Mouse (Mus musculus) testis, adult 2 months (tissue): ENCODE data around the gene Enox1. TPM values are rescaled to one million over a fixed set of nuclear protein-coding genes. Genes with fewer than 3 reads are reported as not detected.
"Not testable (repeated sequence)": the region's sequence is repeated elsewhere in the genome, so short reads cannot be mapped to it uniquely, and the experiment has no call there.

Source experiments
- H3K27ac ChIP-seq: fragments of 200-500 bp; 2 replicates; pipeline ENCODE4 v1.5.1; 2012; ENCODE audit warnings: low read depth, low read length; ENCODE audit not compliant: control insufficient read depth, insufficient read depth
- H3K27me3 ChIP-seq: fragments of 200-500 bp; 2 replicates; pipeline ENCODE4 v1.6.1; 2012; ENCODE audit warnings: mild to moderate bottlenecking, low read length, moderate library complexity; ENCODE audit not compliant: control insufficient read depth, insufficient read depth
- H3K36me3 ChIP-seq: fragments of 200-500 bp; 2 replicates; pipeline ENCODE4 v1.6.1; 2012; ENCODE audit warnings: mild to moderate bottlenecking, low read length; ENCODE audit not compliant: control insufficient read depth, insufficient read depth
- H3K4me1 ChIP-seq: fragments of 200-500 bp; 2 replicates; pipeline ENCODE4 v1.6.1; 2012; ENCODE audit warnings: low read length; ENCODE audit not compliant: control insufficient read depth, insufficient read depth
- H3K4me3 ChIP-seq: fragments of 200-500 bp; 2 replicates; pipeline ENCODE4 v1.5.1; 2012; ENCODE audit warnings: low read depth, mild to moderate bottlenecking, low read length, moderate library complexity, mixed read lengths; ENCODE audit not compliant: control insufficient read depth
- CTCF ChIP-seq: fragments of 200-500 bp; IDR thresholded peaks from 2 replicates; pipeline ENCODE4 v1.5.1; 2012; ENCODE audit warnings: low read depth, mild to moderate bottlenecking, inconsistent platforms, low read length, moderate library complexity; ENCODE audit not compliant: control insufficient read depth, insufficient read depth, insufficient replicate concordance
- POLR2A ChIP-seq: fragments of 200-500 bp; IDR thresholded peaks from 2 replicates; pipeline ENCODE4 v1.6.1; 2012; ENCODE audit warnings: low read depth, mild to moderate bottlenecking, inconsistent platforms, low read length, moderate library complexity; ENCODE audit not compliant: control insufficient read depth
- polyA plus RNA-seq: library from polyadenylated mRNA; depleted of rRNA; stranded (reverse); fragments of >200 nt; gene quantifications from 2 replicates; pipeline ENCODE4 v1.2.3, GENCODE M21; 2012; rRNA removed

The Enox1 gene
- polyA plus RNA-seq = 3.9 and 5.1 TPM in 2 replicates

- no peaks in the 10 kb centered on the region for H3K27me3 ChIP-seq
- TF ChIP-seq CTCF (no peak), POLR2A (peak; percentile 43; the same call in 1 of the 2 replicates)
- H3K36me3 ChIP-seq = no peaks in the 10 kb centered on the region
- H3K27ac ChIP-seq = peak within 1 kb of the TSS; percentile 78
- peak within 1 kb of the TSS; percentile 82 for H3K4me3 ChIP-seq
- peaks cover 12% of the 10 kb centered on the region for H3K4me1 ChIP-seq
Observed at GRCm38 (mm10) chr14:77156222-77156910, at the start of gene Enox1. Enox1 (plus strand) TSS chr14:77156763.

DNA sequence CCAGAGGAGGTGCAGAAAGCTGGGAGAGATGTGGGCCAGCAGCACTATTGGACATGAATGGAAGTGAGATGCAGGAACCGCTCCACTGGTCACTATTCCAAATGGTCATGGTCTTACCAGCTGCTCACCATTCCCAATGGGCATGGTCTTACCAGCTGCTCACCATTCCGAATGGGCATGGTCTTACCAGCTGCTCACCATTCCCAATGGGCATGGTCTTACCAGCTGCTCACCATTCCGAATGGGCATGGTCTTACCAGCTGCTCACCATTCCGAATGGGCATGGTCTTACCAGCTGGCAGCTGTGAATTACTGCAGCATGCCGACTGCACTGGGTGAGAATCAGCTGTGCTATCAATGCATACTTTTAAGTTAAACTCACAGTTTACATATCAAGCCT is 45.9 kb upstream of the Enox1 start:
- not testable (repeated sequence) for H3K4me3 ChIP-seq, H3K4me1 ChIP-seq, H3K36me3 ChIP-seq, H3K27me3 ChIP-seq, H3K27ac ChIP-seq

GRCm38 (mm10) chr14:77130612-77131011 is 26.0 kb upstream of the Enox1 start:
- no peaks in the 10 kb centered on the region for H3K27me3 ChIP-seq
- no peaks in the 10 kb centered on the region for H3K36me3 ChIP-seq
- H3K4me1 ChIP-seq = no peaks in the 10 kb centered on the region
- no peak for TF ChIP-seq POLR2A
- TF ChIP-seq CTCF = no peak
- no peak overlapping the region for H3K27ac ChIP-seq
- no peak overlapping the region for H3K4me3 ChIP-seq

DNA sequence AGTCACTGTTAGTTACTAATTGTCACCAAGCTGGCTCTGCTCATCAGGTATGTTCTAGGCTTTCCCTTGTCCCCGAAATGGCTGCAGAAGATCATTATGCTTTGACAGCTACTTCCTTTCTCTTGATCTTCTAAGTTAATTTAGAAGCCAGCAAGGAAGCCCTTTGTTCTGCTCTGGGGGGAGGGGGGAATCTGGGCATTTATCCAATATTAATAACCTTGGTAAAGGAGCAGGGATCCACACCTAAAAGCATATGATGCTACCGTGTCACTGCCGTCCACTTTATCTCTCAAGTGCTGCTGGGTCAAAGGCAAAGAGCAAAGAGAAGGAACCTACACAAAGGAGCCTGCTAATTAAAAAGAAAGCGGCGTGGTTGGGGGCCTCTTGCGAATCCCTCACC is 19.6 kb upstream of the Enox1 start:
- TF ChIP-seq POLR2A (no peak), CTCF (no peak)
- H3K27me3 ChIP-seq = no peaks in the 10 kb centered on the region
- no peak overlapping the region for H3K27ac ChIP-seq
- no peak overlapping the region for H3K4me3 ChIP-seq
- no peaks in the 10 kb centered on the region for H3K4me1 ChIP-seq
- no peaks in the 10 kb centered on the region for H3K36me3 ChIP-seq

DNA sequence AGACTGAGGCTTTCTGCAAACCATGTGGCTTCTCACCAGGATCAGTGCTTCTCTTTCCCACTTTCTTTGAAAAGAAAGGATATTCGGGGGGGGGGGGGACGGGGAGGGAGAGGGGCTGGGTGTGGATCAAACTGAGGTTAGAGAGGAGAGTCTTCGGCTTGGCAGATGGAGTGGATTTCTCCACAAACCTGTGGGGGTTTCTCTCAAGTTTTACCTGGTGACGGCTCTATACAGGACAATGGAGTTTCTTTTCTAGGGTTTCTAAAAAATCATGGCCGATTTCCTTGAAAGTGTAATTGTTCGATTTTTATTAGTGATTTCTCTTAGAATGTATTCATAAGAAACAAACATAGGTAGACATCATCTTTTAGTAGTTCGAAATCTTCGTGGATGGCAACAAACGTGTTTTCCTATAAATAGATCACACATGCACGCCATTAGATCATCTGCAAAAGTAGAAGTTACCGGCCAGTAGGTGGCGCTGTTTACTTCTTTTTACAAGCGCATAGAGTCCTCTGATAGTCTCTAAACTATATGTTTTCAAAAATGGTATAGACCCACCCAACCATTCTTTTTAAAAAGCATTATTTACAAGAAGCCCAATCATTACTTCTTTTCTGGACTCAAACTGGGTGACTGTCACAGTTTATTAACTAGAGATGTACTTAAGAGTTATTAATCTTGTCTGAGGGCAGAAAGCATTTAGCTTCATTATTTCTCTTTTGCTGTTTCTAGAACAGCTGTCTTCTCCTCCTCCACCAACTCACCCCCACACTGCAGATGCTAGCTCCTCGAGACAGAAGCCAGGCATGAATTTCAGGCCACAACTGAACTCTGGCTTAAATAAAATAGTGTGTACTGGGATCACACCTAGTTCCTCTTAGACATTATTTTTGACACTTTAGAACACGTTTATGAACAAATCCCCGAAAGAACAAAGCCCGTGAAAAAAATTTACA is 15.0 kb upstream of the Enox1 start:
- H3K36me3 ChIP-seq = no peaks in the 10 kb centered on the region
- no peaks in the 10 kb centered on the region for H3K4me1 ChIP-seq
- no peaks in the 10 kb centered on the region for H3K27me3 ChIP-seq
- no peak overlapping the region for H3K27ac ChIP-seq
- TF ChIP-seq POLR2A = no peak
- TF ChIP-seq CTCF = peak; percentile 34; the same call in 1 of the 2 replicates
- H3K4me3 ChIP-seq = no peak overlapping the region

- no peaks in the 10 kb centered on the region for H3K27me3 ChIP-seq
- H3K36me3 ChIP-seq = no peaks in the 10 kb centered on the region
- TF ChIP-seq CTCF (no peak), POLR2A (no peak)
- no peak overlapping the region for H3K4me3 ChIP-seq
- no peak overlapping the region for H3K27ac ChIP-seq
- no peaks in the 10 kb centered on the region for H3K4me1 ChIP-seq
Observed at GRCm38 (mm10) chr14:77145103-77145502, 11.5 kb upstream of the Enox1 start.

- Histone ChIP-seq H3K27me3 (no peaks in the 10 kb centered on the region), H3K4me3 (no peak overlapping the region), H3K4me1 (no peaks in the 10 kb centered on the region), H3K36me3 (no peaks in the 10 kb centered on the region), H3K27ac (no peak overlapping the region)
- TF ChIP-seq POLR2A (no peak), CTCF (no peak)
Observed at GRCm38 (mm10) chr14:77147635-77148034, 8.9 kb upstream of the Enox1 start.
